7 mouse cellular contexts compared by ENCODE assay signal in the genomic region with DNA sequence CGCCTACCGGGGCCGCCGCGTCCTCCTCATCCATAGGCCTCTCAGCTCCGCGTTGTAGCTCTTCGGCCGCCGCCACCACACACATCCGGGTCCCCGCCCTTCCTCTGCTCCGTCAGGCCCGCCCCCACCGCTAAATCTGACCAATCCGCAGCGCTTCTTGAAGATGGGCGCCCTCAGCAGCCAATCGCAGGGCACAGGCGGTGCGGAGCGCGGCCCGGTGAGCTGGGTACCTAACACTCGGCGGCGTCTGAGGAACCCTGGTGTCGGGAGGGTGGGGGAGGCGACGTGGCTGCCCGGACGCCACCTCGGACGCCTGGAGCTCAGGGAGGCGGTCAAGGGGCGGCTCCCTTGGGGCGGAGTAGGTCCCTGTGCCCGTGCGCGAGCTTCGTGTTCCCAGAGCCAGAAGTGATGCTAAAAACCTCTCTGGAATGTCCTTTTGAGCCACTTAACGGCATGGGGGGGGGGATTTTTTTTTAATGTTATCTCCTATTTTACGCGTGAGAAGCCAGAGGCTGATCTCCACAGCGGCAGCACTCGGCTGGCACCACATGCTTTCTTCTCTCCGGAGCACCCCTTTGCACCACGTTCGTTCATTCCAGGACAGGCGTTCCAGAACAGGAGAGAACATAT. TPM values are rescaled to one million over a fixed set of nuclear protein-coding genes. Genes with fewer than 3 reads are reported as not detected.
DNase-seq lines count a peak whose midpoint lies in the region; ATAC-seq lines count a peak whose summit lies in the region.

A gene (minus strand): TSS at position 106 of the 630 bp plus-strand sequence.

- H3K36me3 ChIP-seq in embryonic facial prominence, embryonic 11.5 days (replicated peaks; ENCODE audit: control insufficient read depth, insufficient read depth, low read depth, low read length): no peaks in the 10 kb centered on the region; the same call in 1 of the 2 replicates
- H3K36me3 ChIP-seq in limb, embryonic 10.5 days: peaks cover 22% of the 10 kb centered on the region
- peaks cover 22% of the 10 kb centered on the region for H3K36me3 ChIP-seq in midbrain, embryonic 13.5 days

- peak; percentile 98 for DNase-seq in adrenal gland, postnatal 14 days
- DNase-seq in embryonic facial prominence, embryonic 11.5 days (ENCODE audit: low spot score): peak; percentile 97
- DNase-seq in kidney, adult 11 months: peak; percentile 97
- DNase-seq in limb, embryonic 10.5 days (ENCODE audit: low spot score): peak; percentile 99
- peak; percentile 98 for DNase-seq in spleen, adult 12 weeks (ENCODE audit: low spot score)

- H3K27ac ChIP-seq in embryonic facial prominence, embryonic 11.5 days (replicated peaks; ENCODE audit: low read depth, low read length): peak within 1 kb of the TSS; percentile 38
- H3K27ac ChIP-seq in limb, embryonic 10.5 days: peak within 1 kb of the TSS; percentile 93
- peak within 1 kb of the TSS; percentile 88 for H3K27ac ChIP-seq in midbrain, embryonic 13.5 days

- no peaks in the 10 kb centered on the region for H3K27me3 ChIP-seq in embryonic facial prominence, embryonic 11.5 days (ENCODE audit: control insufficient read depth, insufficient read depth, low read length)
- H3K27me3 ChIP-seq in limb, embryonic 10.5 days (ENCODE audit: low read depth, poor library complexity, severe bottlenecking): no peaks in the 10 kb centered on the region
- no peaks in the 10 kb centered on the region for H3K27me3 ChIP-seq in midbrain, embryonic 13.5 days

- peak within 1 kb of the TSS; percentile 68 for H3K9ac ChIP-seq in embryonic facial prominence, embryonic 11.5 days (replicated peaks; ENCODE audit: low read length)
- H3K9ac ChIP-seq in midbrain, embryonic 13.5 days (replicated peaks): peak within 1 kb of the TSS; percentile 91

- under 1% methylated on average over 50 of the region's 50 CpGs for WGBS in embryonic facial prominence, embryonic 11.5 days
- under 1% methylated on average over 50 of the region's 50 CpGs for WGBS in limb, embryonic 10.5 days
- WGBS in midbrain, embryonic 13.5 days: under 1% methylated on average over 49 of the region's 50 CpGs

- H3K9me3 ChIP-seq in embryonic facial prominence, embryonic 11.5 days (replicated peaks; ENCODE audit: control insufficient read depth, low read length): no peaks in the 10 kb centered on the region
- H3K9me3 ChIP-seq in limb, embryonic 10.5 days (replicated peaks): no peaks in the 10 kb centered on the region
- no peaks in the 10 kb centered on the region for H3K9me3 ChIP-seq in midbrain, embryonic 13.5 days

- peak within 1 kb of the TSS; percentile 61 for H3K4me3 ChIP-seq in embryonic facial prominence, embryonic 11.5 days (ENCODE audit: low read depth, low read length)
- H3K4me3 ChIP-seq in limb, embryonic 10.5 days: peak within 1 kb of the TSS; percentile 81
- peak within 1 kb of the TSS; percentile 79 for H3K4me3 ChIP-seq in midbrain, embryonic 13.5 days (replicated peaks)

- ATAC-seq in embryonic facial prominence, embryonic 11.5 days (replicated peaks; ENCODE audit: insufficient number of reproducible peaks, low FRiP score, low TSS enrichment, low read depth): peak; percentile 99
- peak; percentile 99 for ATAC-seq in granulocyte monocyte progenitor cell, adult 5-6 weeks (replicated peaks; ENCODE audit: poor library complexity, severe bottlenecking)
- ATAC-seq in midbrain, embryonic 13.5 days: peak; percentile 99

- H3K4me1 ChIP-seq in embryonic facial prominence, embryonic 11.5 days (ENCODE audit: control insufficient read depth, insufficient read depth, low read length): no peaks in the 10 kb centered on the region
- peaks cover 22% of the 10 kb centered on the region for H3K4me1 ChIP-seq in limb, embryonic 10.5 days
- H3K4me1 ChIP-seq in midbrain, embryonic 13.5 days (replicated peaks): peaks cover 20% of the 10 kb centered on the region

- peak within 1 kb of the TSS; percentile 77 for H3K4me2 ChIP-seq in embryonic facial prominence, embryonic 11.5 days (ENCODE audit: low read depth, low read length)
- H3K4me2 ChIP-seq in midbrain, embryonic 13.5 days (replicated peaks): peak within 1 kb of the TSS; percentile 73

RNA-seq across cellular contexts. Expression of the gene that starts here (rescaled TPM):
- 23.3 and 30.8 TPM in 2 replicates for total RNA-seq in adrenal gland, postnatal 14 days (2021)
- 8.2 and 9.3 TPM in 2 replicates for polyA plus RNA-seq in embryonic facial prominence, embryonic 11.5 days (2014; fragmentation: Nextera tagmentation; extraction: Ambion mirVana)
- 10.9 and 12.6 TPM in 2 replicates for total RNA-seq in granulocyte monocyte progenitor cell, adult 5-6 weeks (2014; fragmentation: Nextera tagmentation)
- 13.2 and 24.2 TPM in 2 replicates for total RNA-seq in granulocyte monocyte progenitor cell, adult 5-6 weeks (2017)
- polyA plus RNA-seq in limb, embryonic 10.5 days (2016; fragmentation: Nextera tagmentation; extraction: Ambion mirVana): 12.6 and 14.6 TPM in 2 replicates
- 38.0 and 38.5 TPM in 2 replicates for polyA plus RNA-seq in midbrain, embryonic 13.5 days (2015; fragmentation: Nextera tagmentation; extraction: Ambion mirVana)

Comparison
In these comparisons a context has a peak if more than half of its experiments do, and no peak if none do; other contexts are left out.
1. Peak in every context shown above with its lines: DNase-seq, ATAC-seq, H3K4me3 ChIP-seq and H3K27ac ChIP-seq.
2. H3K27ac ChIP-seq: peak in every context shown above with its lines; median percentile 93 in limb, embryonic 10.5 days; 88 in midbrain, embryonic 13.5 days; 38 in embryonic facial prominence, embryonic 11.5 days.